Mouse (Mus musculus) megakaryocyte, embryonic 14.5 days (primary cell): Measurements from ENCODE around the gene Amacr. TPM values are rescaled to one million over a fixed set of nuclear protein-coding genes. Genes with fewer than 3 reads are reported as not detected.
"Not testable (repeated sequence)": the region's sequence is repeated elsewhere in the genome, so short reads cannot be mapped to it uniquely, and the experiment has no call there.

Experiments used
- H3K27me3 ChIP-seq: replicated peaks from 2 replicates; pipeline ENCODE3; 2012; ENCODE audit warnings: inconsistent platforms
- H3K36me3 ChIP-seq: replicated peaks from 2 replicates; pipeline ENCODE3; 2012; ENCODE audit warnings: low read length, inconsistent platforms, mixed read lengths
- H3K4me1 ChIP-seq: 2 replicates; pipeline ENCODE4 v1.6.1; 2012; ENCODE audit warnings: inconsistent platforms
- H3K4me3 ChIP-seq: replicated peaks from 2 replicates; pipeline ENCODE3; 2012; ENCODE audit warnings: moderate library complexity, mild to moderate bottlenecking, inconsistent platforms
- H3K9me3 ChIP-seq: 2 replicates; pipeline ENCODE4 v1.6.1; 2012; ENCODE audit warnings: inconsistent platforms
- FLI1 ChIP-seq: IDR thresholded peaks from 2 replicates; pipeline ENCODE4 v1.6.1; 2012; ENCODE audit warnings: low read length, inconsistent platforms, mixed read lengths
- GATA1 ChIP-seq: IDR thresholded peaks from 3 replicates; pipeline ENCODE4 v1.6.1; 2012; ENCODE audit warnings: mixed read lengths, low read length, inconsistent platforms, borderline replicate concordance
- polyA plus RNA-seq: library from polyadenylated mRNA; stranded (reverse); fragments of >175 nt; gene quantifications from 2 replicates; pipeline ENCODE4 v1.2.3, GENCODE M21; 2012; ENCODE audit warnings: low replicate concordance; ENCODE audit not compliant: insufficient read depth

Amacr gene
- polyA plus RNA-seq, 1 experiment: 2.6 TPM

DNA sequence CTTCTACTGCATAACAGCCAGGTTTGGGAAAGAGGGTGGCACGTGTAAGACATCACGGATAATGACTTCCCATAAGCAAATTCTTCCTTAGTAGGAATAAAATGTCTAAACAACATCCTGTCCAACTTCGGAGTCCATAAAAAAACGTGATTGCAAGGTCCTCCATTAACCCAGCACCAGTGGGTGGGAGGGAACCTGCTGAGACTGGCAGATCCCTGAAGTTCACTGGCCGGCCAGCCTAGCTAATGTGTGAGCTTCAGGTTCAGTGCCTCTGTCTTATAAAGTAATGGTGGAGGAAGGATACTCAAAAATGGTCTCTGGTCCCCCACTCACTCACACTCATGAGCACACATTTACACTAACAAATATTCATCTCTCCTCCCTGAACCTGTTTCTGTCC is 26.4 kb upstream of the Amacr start:
- Histone ChIP-seq H3K4me3 (no peak overlapping the region), H3K9me3 (no peaks in the 10 kb centered on the region), H3K4me1 (no peaks in the 10 kb centered on the region), H3K36me3 (no peaks in the 10 kb centered on the region), H3K27me3 (peaks cover 43% of the 10 kb centered on the region)
- no peak for TF ChIP-seq FLI1
- TF ChIP-seq GATA1: no peak

DNA sequence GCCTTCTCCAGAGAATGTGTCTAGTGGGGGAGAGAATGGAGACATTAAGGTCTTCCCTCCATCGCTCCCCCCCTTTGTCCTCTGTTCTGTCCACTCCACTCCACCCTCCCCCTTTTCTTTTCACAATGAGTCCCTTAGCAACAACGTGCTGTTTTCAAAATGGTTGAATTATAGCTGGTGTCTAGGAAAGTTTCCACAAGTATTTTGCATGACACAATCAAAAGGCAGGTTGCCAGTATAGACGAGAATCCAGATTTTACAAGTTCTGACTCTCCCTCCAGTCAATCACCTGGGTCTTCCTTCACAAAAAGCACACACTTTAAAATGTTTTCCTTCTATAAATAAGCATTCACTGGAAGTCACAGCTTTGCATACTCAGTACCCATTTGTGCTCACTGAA is 24.9 kb upstream of the Amacr start:
- Histone ChIP-seq H3K4me1 (no peaks in the 10 kb centered on the region), H3K4me3 (no peak overlapping the region), H3K27me3 (peaks cover 37% of the 10 kb centered on the region), H3K36me3 (no peaks in the 10 kb centered on the region), H3K9me3 (no peaks in the 10 kb centered on the region)
- TF ChIP-seq GATA1: no peak
- TF ChIP-seq FLI1: no peak

- Histone ChIP-seq H3K4me3 (no peak overlapping the region), H3K9me3 (no peaks in the 10 kb centered on the region), H3K4me1 (no peaks in the 10 kb centered on the region), H3K36me3 (no peaks in the 10 kb centered on the region), H3K27me3 (peaks cover 23% of the 10 kb centered on the region)
- TF ChIP-seq FLI1 (no peak), GATA1 (no peak)
These were observed 22.1 kb upstream of the Amacr start for GRCm38 (mm10) chr15:10959277-10960026.

- TF ChIP-seq GATA1 (no peak), FLI1 (no peak)
- Histone ChIP-seq H3K36me3 (no peaks in the 10 kb centered on the region), H3K4me1 (no peaks in the 10 kb centered on the region), H3K27me3 (peaks cover 19% of the 10 kb centered on the region), H3K4me3 (no peak overlapping the region), H3K9me3 (no peaks in the 10 kb centered on the region)
These were observed 21.3 kb upstream of the Amacr start for GRCm38 (mm10) chr15:10960267-10960666.

DNA sequence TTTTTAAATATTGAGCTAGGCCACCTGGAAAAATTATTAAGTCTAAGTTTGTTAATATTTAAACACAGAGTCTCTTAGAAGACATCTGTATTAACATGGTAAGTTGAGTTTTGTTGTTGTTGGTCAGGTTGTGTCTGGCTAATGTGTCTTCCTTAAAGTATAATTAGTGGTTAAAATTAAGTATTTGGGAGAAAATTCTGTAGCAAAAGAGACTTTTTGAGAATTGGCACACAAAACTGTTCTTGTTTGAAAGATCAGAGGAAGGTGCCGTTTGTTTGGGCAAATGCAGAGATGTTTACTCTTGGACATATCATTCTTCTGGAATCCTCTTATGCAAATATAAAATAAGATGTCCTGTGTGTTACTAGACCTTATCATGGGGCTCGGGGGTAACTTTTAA is 19.0 kb upstream of the Amacr start:
- TF ChIP-seq GATA1 (no peak), FLI1 (no peak)

DNA sequence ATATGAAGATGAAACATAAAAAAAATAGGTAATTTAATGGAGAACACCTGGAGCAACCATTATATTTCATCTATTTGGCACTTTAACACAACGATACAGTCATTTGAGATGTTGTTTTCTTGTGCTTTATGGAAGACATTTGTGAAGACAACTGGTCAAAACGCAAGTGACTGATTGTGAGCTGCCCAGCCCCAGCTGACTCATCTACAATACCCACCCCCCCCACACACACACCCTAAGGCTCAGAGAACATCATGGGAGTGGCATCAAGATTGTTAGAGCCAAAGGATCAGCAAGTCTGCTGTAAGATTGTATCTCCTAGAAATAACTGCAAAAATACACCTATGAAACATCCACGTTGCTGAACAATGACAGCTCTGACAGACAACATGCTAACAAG is 12.1 kb upstream of the Amacr start:
- Histone ChIP-seq H3K4me1 (no peaks in the 10 kb centered on the region), H3K4me3 (no peak overlapping the region), H3K36me3 (no peaks in the 10 kb centered on the region), H3K27me3 (no peaks in the 10 kb centered on the region), H3K9me3 (no peaks in the 10 kb centered on the region)
- TF ChIP-seq GATA1: no peak
- TF ChIP-seq FLI1: no peak

More for the DNA sequence above, 19.0 kb upstream of the Amacr start:
- peaks cover 3% of the 10 kb centered on the region for H3K27me3 ChIP-seq
- no peaks in the 10 kb centered on the region for H3K9me3 ChIP-seq
- no peak overlapping the region for H3K4me3 ChIP-seq
- H3K36me3 ChIP-seq: no peaks in the 10 kb centered on the region
- no peaks in the 10 kb centered on the region for H3K4me1 ChIP-seq

GRCm38 (mm10) chr15:10970777-10971176 is 10.8 kb upstream of the Amacr start:
- Histone ChIP-seq H3K4me1 (peaks cover 4% of the 10 kb centered on the region), H3K27me3 (no peaks in the 10 kb centered on the region), H3K4me3 (no peak overlapping the region), H3K9me3 (no peaks in the 10 kb centered on the region), H3K36me3 (no peaks in the 10 kb centered on the region)
- no peak for TF ChIP-seq GATA1
- no peak for TF ChIP-seq FLI1

- Histone ChIP-seq H3K36me3 (no peaks in the 10 kb centered on the region), H3K4me3 (no peak overlapping the region), H3K9me3 (no peaks in the 10 kb centered on the region), H3K27me3 (no peaks in the 10 kb centered on the region), H3K4me1 (peaks cover 18% of the 10 kb centered on the region)
- no peak for TF ChIP-seq FLI1
- no peak for TF ChIP-seq GATA1
These were observed 4.4 kb upstream of the Amacr start for GRCm38 (mm10) chr15:10977151-10977550.

GRCm38 (mm10) chr15:10980712-10981111 is 844 bp upstream of the Amacr start:
- Histone ChIP-seq H3K4me1 (peaks cover 29% of the 10 kb centered on the region), H3K36me3 (no peaks in the 10 kb centered on the region), H3K4me3 (peak overlapping the region; percentile 94), H3K9me3 (no peaks in the 10 kb centered on the region), H3K27me3 (no peaks in the 10 kb centered on the region)
- TF ChIP-seq GATA1 (no peak), FLI1 (no peak)

GRCm38 (mm10) chr15:10982064-10982435 is 494 bp downstream of the Amacr start:
- TF ChIP-seq FLI1 (no peak), GATA1 (no peak)
- no peaks in the 10 kb centered on the region for H3K27me3 ChIP-seq
- H3K36me3 ChIP-seq: peaks cover 4% of the 10 kb centered on the region
- H3K4me3 ChIP-seq: peak overlapping the region; percentile 94
- no peaks in the 10 kb centered on the region for H3K9me3 ChIP-seq
- H3K4me1 ChIP-seq: peaks cover 33% of the 10 kb centered on the region

GRCm38 (mm10) chr15:10985756-10986155 is 4.2 kb downstream of the Amacr start:
- no peak overlapping the region for H3K4me3 ChIP-seq
- H3K9me3 ChIP-seq: no peaks in the 10 kb centered on the region
- peaks cover 17% of the 10 kb centered on the region for H3K36me3 ChIP-seq
- TF ChIP-seq FLI1: no peak
- TF ChIP-seq GATA1: no peak
- H3K4me1 ChIP-seq: peaks cover 35% of the 10 kb centered on the region
- no peaks in the 10 kb centered on the region for H3K27me3 ChIP-seq

DNA sequence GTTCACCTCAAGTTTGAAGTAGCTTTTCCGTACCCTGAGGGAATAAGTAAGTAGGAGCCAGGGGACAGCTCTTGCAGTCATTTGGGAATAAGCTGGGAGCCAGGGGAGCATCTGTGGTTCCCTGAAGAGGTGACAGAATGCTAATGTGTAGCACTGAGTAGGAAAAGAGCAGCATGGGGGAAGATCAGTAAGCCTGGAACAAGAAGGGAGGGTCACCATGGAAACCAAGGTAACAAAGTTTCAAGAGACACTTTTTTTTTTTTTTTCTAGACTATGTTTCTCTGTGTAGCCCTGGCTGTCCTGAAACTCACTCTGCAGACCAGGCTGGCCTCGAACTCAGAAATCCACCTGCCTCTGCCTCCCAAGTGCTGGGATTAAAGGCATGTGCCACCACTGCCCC is 4.9 kb downstream of the Amacr start:
- H3K27me3 ChIP-seq, H3K9me3 ChIP-seq, H3K4me3 ChIP-seq: not testable (repeated sequence)
- Histone ChIP-seq H3K4me1 (peaks cover 29% of the 10 kb centered on the region), H3K36me3 (peaks cover 17% of the 10 kb centered on the region)
